Mouse (Mus musculus) yolk sac, embryonic 10.5 days (tissue): ENCODE measurements around the gene Asprv1.
A peak's percentile ranks its signal among the peaks of the same experiment; 100 is the strongest.

Experiments used
- DNase-seq: peaks from one replicate; pipeline ENCODE4 v3.0.0-alpha.2; 2017; ENCODE audit warnings: low spot score

Gene Asprv1

DNA sequence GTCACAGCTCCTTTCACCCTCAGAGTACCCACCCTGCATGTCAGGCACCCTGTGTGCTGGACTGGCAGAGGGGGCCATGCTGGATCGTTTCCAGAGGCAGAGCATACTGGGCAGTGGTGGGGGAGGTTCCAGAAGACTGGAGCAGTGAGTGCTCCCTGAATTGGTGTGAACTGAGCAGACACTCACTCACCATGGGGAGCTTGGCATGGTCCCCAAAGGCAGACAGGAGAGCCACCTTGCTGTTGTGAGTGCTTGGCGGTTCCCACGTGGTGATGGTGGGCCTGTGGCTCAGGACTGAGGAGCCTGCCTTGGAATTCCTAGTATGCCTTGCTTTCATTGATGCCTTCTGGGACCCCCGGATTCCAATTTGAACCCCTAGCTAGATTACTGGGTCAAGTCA lies 4.8 kb upstream of the Asprv1 start:
- DNase-seq, result no peak

DNA sequence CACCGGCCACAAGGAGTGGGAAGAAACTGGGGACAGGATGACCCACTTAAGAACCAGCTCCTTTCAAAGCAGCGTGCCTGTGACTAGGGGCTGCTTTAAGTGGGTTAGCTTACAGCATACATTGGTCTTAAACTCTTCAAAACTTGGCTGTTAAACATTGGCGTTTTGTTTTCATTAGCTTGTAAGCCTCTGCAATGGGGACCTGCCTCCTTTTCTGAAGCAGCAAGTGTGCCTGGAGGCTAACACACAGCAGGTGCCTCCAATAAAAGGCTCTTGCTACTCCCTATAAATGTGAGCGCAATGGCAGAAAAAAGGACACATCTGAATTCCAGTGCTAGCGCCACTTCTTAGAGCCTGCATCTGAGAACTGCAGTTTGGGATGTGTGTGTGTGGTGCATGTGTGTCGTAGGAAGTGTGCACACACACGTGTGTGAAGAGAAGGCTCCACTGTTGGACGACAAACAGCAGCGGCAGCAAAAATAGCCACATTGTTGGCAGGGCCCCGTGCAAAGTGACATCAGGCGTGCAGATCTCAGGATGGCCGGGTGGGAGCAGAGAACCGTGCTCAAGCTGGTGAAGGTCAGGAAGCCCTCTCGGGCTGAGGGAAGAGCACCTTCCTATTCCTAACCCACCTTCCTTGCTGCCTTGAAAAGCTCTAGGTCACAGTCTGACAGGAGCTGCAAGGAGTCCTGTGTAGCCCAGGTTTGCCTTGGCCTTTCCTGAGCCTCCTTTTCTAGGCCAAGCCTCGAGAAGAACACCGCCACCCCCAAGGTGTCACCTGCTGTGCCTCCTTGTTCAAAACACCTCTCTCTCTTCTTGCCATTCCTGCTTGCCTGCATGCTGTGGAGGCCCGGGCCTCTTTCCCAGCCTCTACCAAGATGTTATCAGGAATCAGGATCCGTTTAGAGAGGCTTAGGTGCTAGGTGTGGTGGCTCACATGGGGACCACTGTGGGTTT lies 3.6 kb upstream of the Asprv1 start:
- no peak for DNase-seq

DNA sequence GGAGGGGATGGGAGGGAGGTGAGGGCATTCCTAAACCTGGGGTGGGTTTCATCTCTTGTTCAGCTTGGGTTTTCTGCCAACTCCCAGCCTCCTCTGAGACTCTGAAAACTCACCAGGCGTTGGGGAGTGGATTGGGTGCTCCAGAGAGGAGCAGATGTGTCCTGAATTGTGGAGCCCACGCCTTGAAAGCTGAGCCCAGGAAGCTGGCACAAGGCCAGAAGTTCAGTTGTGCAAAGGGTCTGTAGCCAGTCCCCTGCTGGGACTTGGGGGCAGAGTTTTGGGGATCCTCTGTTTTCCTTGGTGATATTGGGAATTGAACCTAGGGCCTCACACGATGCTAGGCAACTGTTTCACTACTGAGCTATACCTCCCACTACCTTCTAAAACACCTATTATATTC lies 2.2 kb downstream of the Asprv1 start:
- DNase-seq, result no peak

DNA sequence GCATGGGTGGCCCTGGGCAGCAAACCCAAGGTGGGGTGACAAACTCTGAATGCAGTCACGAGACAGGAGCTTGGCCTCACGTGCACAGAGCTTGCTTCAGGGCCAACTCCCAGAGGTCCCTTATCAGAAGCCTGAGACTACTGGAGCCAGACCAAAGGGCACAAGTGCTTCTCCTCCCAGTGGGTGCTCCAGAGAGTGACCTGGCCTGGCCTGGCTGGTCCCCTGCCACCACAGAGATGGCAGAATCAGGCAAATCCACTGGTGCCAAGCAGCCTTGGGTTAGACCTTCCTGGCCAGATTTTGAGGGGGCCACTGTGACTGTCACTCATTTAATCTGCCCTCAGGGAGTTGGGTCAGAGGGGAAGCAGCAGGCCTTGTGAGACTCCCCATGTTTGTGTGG lies 8.5 kb downstream of the Asprv1 start:
- peak; percentile 71 for DNase-seq

DNA sequence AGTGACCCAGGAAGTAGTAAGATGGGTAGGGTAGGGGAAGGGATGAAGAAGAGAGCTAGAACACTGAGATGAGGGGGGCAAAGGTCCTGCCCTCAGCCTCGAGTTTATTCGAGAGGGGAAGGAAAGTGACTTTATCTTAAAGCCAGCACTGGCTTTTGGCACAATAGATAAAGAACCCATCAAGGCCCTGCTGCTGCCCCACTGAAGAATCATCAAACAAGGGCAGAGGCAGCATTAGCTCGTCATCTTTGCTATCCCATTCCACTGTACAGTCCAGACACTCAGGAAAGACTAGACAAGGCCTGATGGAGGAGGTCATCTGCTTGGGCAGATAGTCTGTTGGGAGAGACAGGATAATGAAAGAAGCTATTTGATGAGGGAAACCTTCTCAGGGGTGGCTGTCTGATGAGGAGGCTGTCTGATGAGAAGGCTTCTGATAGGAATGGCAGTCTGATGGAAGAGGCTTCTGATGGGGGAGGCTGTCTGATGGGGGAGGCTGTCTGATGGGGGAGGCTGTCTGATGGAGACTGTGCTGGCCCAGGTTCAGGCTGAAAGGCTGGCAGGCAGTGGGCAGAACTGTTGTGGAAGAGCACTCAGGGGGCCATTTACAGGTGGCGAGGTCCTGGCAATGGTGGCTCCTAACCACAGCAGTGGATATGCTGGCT lies 9.3 kb downstream of the Asprv1 start:
- DNase-seq, result no peak

DNA sequence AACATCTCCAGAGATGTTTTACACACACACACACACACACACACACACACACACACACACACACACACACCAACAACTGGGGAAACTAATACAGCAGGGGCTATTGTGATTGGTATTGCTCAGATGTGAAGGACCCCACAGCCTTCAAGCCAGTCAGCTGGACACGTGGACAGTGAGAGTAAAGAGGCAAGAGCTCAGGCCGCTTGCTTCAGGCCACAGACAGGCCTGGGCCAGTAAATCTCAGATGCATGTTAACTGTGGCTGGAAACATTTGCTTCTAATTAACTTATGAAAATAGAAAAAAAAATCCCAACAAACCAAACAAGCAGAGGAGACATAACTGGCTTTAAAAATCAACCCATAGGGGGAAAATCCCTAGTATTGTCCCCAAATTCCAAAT lies 9.9 kb downstream of the Asprv1 start:
- no peak for DNase-seq

DNA sequence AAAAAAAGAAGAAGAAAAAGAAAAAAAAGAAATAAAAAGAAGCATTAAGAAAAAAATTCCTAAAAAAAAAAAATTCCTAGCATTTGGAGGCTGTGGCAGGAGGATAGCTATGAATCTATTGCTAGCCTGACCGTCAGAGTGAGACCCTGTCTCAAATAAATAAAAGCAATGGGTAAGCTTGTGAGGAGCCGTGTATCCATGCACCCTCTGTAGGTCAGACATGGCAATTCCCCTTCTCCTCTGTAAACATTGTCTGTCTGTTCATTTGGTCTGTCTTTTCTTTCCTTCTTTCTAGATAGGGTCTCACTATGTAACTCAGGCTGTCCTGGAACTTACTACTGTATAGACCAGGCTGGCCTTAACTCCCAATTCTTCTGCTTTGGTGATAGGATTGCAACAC lies 10.5 kb downstream of the Asprv1 start:
- DNase-seq, result no peak

DNA sequence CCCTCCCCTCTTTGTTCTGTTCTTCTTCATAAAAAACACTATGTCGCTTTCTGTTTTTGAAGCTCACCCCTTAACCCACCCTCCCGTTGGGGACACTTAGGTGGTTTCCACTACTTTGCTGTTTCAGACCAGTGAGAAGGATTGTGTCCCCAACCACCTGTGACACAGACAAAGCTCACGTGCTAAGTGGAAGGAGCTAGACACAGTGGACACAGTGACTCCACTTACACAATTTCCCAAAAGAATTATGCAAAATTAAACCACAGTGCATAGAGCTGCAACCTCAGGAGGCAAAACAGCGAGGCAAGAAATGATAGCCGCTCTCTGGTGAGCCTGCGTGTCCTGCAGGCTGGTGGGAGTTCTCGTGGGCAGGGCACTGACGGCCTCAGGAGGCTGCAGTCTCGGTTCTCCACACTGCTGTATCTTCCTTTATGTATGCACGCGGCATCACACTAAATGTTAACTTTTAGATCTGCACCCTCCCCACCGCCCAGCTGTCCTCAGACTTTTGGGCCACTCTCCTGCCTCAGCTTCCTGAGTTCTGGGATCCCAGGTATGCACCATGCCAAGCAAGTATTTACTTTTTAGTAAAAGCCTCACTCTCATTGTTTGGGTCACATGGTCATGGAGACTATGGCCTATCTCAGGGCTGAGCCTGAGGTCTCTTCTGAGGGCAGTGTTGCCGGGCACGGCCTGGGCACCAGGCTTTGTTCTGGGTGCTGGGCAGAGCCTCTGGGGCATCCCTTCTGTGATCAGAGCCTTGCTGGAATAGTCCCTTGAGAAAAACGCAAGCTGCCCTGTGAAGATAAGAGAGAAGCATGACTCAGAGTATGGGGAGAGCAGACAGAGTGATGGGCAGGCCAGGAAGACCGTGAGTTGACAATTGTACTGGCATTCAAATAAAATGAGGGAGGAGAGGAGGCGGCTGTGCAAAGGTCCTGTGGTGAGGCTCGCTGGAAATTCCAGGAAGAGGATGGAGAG lies 11.5 kb downstream of the Asprv1 start:
- DNase-seq, result no peak

DNA sequence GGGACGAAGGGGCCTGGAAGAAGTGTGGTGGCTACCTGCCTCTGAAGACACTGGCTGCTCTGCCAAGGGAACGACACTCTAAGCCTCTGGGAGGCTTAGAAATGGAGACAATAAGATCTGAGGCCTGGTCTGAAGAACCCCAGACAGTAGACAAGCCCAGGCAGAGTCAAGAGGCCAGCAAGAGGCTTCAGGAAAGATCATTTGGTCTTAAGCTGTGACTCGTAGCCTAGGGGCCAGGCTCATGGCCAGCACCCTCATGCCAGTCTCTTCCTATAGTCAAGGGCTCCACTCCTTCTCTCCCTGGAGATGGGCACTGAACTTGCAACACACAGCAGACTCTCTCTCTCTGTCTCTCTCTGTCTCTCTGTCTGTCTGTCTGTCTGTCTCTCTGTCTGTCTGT lies 12.2 kb downstream of the Asprv1 start:
- no peak for DNase-seq

DNA sequence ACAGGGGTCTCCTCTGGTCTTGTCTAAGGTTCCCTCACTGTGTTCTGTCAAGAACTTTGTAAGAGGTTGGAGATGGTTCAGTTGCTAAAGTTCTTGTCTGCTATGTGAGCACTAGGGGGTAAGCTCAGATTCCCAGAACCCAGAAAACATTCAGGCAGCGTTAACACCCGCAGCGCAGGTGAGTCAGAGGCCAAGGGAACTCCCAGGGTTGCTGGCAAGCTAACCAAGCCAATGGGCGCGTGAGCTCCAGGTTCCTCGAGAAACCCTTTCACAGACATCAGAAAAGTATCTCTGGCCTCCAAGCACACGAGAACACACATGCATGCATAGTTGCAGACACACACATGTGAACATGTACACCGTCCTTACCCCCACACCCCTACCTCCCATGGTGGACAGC lies 12.8 kb downstream of the Asprv1 start:
- DNase-seq, result no peak

DNA sequence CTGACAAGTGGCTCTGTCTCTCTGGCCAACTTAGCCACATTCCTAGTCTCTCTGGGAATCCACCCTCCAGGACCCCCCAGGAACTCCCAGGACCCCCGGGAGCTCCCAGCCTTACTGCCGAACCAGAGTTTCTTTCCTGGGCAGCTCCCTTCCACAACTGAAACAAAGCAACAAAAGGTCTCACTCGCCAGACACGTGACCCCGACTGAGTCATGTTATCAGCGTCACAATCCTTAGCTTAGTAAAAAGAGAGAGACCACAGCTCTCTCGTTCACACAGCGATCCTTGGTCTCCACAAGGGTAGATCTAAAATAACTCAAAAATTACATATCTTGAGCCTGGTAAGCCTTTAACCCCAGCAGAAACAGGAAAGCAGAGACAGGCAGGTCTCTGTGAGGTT lies 13.8 kb downstream of the Asprv1 start:
- DNase-seq, result peak; percentile 52

DNA sequence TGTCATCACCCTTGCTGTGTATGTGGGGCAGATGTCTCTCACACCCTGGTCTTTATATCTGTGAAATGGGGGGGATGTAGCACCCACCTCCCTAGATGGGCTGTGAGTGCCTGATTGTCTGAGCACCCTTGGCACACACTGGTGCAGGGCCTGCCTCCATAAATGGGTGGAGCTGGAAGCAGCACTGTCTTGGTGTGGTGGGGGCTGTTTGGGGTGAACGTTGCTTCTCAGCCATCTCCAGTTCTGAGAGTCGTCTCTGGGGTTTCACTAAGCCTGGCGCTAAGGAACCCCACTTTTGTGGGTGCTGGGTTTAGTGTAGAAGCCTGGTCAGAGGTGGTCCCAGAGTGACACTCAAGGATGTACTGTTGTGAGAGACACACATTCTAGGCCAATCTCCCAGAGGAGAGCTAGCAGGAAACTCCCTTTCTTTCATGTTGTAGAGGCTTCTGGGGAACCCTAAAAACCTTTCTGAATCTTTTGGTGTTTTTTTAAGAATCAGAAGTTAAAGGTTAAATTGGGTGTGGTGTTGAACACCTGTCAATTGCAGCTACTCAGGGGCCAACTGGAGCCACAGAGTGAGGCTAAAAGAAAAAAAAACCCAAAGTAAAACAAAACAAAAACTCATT lies 16.9 kb downstream of the Asprv1 start:
- no peak for DNase-seq

DNA sequence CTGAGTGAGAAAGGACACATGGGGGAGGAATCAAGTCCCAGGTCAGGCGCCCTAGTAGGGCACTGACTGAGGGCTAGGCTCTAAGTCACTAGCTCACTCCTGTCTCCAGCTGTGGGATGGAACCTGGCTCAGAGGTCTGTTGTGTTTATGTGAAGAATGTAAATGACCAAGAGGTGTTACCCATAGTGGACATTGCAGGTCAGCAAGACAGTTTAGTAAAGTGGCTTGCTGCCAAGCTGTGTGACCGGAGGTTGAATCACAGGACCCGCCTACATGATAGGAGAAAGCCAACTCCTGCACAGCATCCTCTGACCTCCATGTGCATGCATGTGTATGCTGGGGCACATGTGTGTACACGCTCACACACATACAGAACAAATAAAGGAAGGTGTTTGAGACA lies 17.6 kb downstream of the Asprv1 start:
- no peak for DNase-seq

DNA sequence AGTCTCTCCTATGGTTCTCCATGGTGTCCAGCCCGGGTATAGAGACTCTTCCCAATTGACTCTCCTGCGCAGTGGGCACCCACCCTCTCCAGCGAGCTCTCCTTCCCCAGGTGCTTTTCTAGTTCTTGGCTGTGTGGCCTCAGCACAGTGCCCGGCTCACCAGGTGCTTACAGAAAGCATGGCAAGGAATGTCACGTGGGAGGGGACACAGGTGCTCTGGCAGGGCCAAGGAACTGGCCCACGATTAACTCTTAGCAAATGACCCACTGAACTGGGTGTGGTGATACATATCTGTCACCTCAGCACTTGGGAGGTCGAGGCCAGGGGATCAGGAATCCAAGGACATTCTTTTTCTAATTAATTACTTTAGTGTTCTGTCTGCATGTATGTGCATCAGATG lies 18.2 kb downstream of the Asprv1 start:
- DNase-seq, result no peak

DNA sequence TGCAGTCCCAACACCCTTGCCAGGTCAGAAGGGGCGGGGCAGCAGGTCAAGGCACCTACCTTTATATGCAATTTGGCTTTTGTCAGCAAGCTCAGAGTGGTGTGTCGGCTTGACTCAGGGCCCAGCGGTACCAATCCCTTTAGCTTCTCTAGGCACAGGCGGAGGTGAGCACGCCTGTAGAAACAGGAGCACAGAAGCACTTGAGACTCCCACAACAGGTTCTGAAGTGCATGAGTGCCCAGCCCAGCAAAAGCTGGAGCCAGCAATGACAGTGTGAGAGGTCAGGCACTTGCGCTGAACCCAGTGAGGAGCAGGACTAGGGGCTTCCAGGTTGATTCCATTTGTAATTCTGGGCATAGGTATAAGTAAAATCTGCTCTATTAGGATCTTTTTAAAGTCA lies 25.1 kb downstream of the Asprv1 start:
- no peak for DNase-seq

DNA sequence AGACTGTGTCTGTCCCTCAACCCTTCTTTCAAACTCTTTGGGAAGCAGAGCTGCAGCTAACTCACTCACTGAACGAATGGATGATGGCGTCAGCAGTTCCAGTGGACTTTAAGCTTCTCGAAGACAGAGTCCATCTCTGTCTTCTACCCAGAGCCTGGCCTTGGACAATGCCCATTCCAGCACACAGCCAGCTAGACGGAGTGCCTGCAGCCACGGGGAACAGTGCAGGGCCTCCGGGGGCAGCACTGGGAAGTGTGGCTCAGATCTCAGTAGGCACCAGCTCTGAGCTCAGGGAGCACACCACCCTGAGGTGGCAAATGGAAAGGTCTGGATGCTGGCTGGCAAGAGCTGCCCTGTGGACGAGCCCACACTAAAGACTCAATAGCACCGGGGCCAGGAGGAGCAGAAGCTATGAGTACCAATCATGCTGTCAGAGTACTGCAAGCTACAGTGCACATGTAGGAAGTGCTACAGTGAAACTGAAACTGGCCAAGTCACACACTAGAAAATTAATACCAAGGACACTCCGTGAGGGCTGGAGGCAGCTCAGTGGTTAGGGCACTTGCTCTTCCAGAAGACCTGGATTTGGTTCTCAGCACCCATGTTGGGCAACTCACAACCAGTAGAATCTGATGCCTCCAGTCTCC lies 26.4 kb downstream of the Asprv1 start:
- peak; percentile 41 for DNase-seq

DNA sequence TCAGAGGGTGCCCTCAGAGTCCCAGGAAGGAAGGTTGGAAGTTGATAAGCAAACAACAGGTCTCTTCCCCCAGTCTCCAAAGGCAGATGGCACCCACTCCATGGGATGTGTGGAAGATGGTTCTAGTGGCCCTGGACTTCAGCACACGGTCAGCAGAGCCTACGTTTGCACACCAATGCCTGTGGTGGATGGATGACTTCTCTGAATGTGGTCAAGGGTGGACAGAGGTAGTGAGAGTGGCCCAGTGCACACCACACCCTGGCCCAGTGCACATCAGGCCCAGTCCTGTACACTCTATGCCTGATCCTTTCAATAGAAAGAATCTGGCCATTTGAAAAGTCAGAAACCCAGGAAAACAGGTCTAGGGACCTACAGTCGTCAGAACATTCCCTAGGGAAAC lies 30.5 kb downstream of the Asprv1 start:
- no peak for DNase-seq

DNA sequence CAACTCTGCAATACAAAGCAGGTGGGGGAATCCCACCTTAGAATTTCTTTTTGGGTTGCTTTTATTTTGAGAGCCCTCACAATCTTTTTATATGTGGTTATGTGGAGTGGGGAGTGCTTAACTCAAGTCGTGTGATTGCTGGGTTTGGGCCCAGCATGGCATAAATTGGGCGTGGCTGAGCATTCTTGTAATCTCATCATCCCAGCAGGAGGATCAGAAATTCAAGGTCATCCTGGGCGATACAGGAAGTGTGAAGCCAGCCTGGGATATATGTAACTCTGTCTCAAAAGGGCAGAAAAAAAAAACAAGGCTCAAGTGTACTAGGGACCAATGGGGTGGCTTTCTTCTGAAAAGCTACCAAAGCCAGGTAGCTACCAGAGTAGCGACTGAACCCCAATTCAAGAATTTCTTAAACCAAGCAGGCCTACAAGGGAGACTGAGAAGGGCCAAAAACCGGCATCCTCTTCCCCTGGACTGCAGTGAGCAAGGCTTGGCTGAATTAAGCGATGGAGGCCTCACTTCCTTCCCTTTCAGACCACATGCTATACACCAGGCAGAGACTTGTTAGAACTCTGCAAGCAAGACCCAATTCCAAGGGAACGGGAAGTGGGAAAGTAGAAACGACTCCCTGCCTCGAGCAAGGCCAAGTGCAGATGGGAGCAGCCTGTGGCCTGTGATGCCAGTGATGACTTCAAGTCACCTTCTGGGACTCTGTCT lies 32.4 kb downstream of the Asprv1 start:
- DNase-seq, result no peak

DNA sequence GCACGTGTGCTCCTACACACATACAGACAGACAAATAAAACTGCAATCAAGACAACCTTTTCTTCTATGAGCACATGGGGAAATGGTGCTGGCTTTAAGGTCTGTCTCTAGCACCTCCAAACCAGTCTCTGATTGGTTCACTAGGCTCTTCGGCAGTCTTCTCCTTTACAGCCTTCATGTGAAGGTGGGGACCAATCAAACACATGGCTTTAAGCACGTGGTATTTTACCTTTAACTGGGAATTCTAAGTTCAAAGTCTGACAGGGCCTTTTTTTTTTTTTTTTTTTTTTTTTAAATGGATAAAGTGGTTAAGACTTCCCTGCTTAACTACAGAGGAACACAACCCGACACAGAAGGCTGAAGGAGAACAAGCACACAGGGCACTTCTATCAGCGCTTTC lies 37.1 kb downstream of the Asprv1 start:
- DNase-seq, result no peak

DNA sequence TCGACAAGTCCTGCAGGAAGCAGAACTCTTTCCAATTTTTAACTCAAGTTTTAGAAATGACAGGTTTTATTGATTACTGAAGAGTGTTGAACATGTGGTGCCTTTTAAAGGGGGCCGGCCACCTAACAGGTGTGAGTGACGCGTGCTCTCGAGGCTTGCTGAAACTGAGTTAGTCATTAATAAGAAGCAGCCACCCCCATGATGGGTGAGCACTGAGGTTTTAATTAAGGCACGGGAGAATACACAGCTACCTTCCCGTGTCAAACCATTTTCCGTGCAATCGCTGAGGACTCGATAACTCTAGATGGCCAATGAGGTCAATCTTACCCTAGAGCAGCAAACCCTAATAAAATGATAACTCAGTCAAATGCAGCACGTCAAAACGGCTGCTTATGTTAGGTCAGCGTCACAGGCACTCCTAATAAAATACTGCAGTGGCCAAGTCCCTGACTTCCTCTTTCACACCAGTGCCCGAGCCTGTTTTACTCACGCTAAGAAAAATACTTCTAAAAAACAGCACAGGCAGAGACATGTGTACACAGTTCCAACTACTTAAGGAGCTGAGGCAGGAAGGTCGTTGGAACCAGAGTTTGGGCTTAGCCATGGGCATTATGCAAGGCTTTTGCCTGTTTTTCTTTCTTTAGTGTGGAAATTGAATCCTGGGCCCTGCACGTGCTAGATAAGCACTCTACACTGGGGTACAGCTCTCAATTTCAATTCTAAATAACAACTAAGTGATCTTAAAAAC lies 37.8 kb downstream of the Asprv1 start:
- DNase-seq, result no peak
